Mouse (Mus musculus) embryonic facial prominence, embryonic 13.5 days (tissue): Measurements from ENCODE around the gene Hoxb8. TPM values are rescaled to one million over a fixed set of nuclear protein-coding genes. Genes with fewer than 3 reads are reported as not detected.
A peak's percentile ranks its signal among the peaks of the same experiment; 100 is the strongest.

Source experiments
- ATAC-seq: fragments of 200-750 bp; cut with Nextera tagmentation; 2 replicates; pipeline ENCODE4 v1.8.0; 2017; ENCODE audit warnings: low read depth; ENCODE audit not compliant: insufficient number of reproducible peaks, insufficient read depth, low FRiP score, low TSS enrichment
- H3K27ac ChIP-seq: fragments of 300-500 bp; sonication (generic); 2 replicates; pipeline ENCODE4 v1.5.1; 2015; ENCODE audit warnings: moderate library complexity, mild to moderate bottlenecking, inconsistent platforms
- H3K27me3 ChIP-seq: fragments of 300-500 bp; sonication (generic); 2 replicates; pipeline ENCODE4 v1.6.1; 2015; ENCODE audit warnings: mild to moderate bottlenecking, inconsistent platforms
- H3K36me3 ChIP-seq: fragments of 300-500 bp; sonication (generic); 2 replicates; pipeline ENCODE4 v1.6.1; 2015; ENCODE audit warnings: mild to moderate bottlenecking, inconsistent platforms
- H3K4me1 ChIP-seq: fragments of 300-500 bp; sonication (generic); 2 replicates; pipeline ENCODE4 v1.6.1; 2015; ENCODE audit warnings: inconsistent platforms
- H3K4me2 ChIP-seq: fragments of 300-500 bp; sonication (generic); 2 replicates; pipeline ENCODE4 v1.6.1; 2015; ENCODE audit warnings: moderate library complexity, mild to moderate bottlenecking, inconsistent platforms
- H3K4me3 ChIP-seq: fragments of 300-500 bp; sonication (generic); 2 replicates; pipeline ENCODE4 v1.5.1; 2015; ENCODE audit warnings: mild to moderate bottlenecking, inconsistent platforms
- H3K9ac ChIP-seq: fragments of 300-500 bp; sonication (generic); 2 replicates; pipeline ENCODE4 v1.6.1; 2015; ENCODE audit warnings: mild to moderate bottlenecking, inconsistent platforms
- H3K9me3 ChIP-seq: fragments of 300-500 bp; sonication (generic); 2 replicates; pipeline ENCODE4 v1.6.1; 2016; ENCODE audit warnings: inconsistent platforms
- WGBS: fragments of 180-500 bp; shearing (Covaris S2); methylation state at CpG from one replicate; pipeline ENCODE4 v1.1.7; 2015; ENCODE audit warnings: mixed read lengths; 5-methylcytosine and 5-hydroxymethylcytosine counted together
- polyA plus RNA-seq: library from polyadenylated mRNA; unstranded; fragments of >200 nt; fragmentation: Nextera tagmentation; extraction: Ambion mirVana; gene quantifications from 2 replicates; pipeline ENCODE4 v1.2.1, GENCODE M21; 2015

The Hoxb8 gene
- polyA plus RNA-seq, 1 experiment from 2014 or later = 0.37 TPM

- Histone ChIP-seq H3K4me2 (no peak overlapping the region), H3K9ac (no peak overlapping the region), H3K36me3 (no peaks in the 10 kb centered on the region), H3K27ac (no peak overlapping the region), H3K4me1 (peaks cover 5% of the 10 kb centered on the region; the same call in 1 of the 2 replicates), H3K9me3 (no peaks in the 10 kb centered on the region), H3K4me3 (no peak overlapping the region), H3K27me3 (peaks cover 100% of the 10 kb centered on the region)
- ATAC-seq = no peak
- 1% methylated on average over 11 of the region's 11 CpGs for WGBS
Observed at GRCm38 (mm10) chr11:96297968-96298635, 16.4 kb downstream of the Hoxb8 start.

- no peaks in the 10 kb centered on the region for H3K9me3 ChIP-seq
- peak overlapping the region; percentile 13; the same call in 1 of the 2 replicates for H3K4me3 ChIP-seq
- H3K9ac ChIP-seq = no peak overlapping the region
- ATAC-seq = no peak
- WGBS = under 1% methylated on average over 66 of the region's 66 CpGs
- H3K27me3 ChIP-seq = peaks cover 100% of the 10 kb centered on the region
- no peak overlapping the region for H3K27ac ChIP-seq
- peaks cover 8% of the 10 kb centered on the region; the same call in 1 of the 2 replicates for H3K4me1 ChIP-seq
- no peaks in the 10 kb centered on the region for H3K36me3 ChIP-seq
- peak overlapping the region; percentile 28; the same call in 1 of the 2 replicates for H3K4me2 ChIP-seq
Observed at GRCm38 (mm10) chr11:96298895-96299667, 17.4 kb downstream of the Hoxb8 start.

- Histone ChIP-seq H3K4me2 (no peak overlapping the region), H3K9me3 (no peaks in the 10 kb centered on the region), H3K27me3 (peaks cover 100% of the 10 kb centered on the region), H3K36me3 (no peaks in the 10 kb centered on the region), H3K4me1 (peaks cover 8% of the 10 kb centered on the region; the same call in 1 of the 2 replicates), H3K9ac (no peak overlapping the region), H3K4me3 (no peak overlapping the region), H3K27ac (no peak overlapping the region)
- 2% methylated on average over 9 of the region's 9 CpGs for WGBS
- ATAC-seq = no peak
Observed at GRCm38 (mm10) chr11:96299781-96300180, 18.1 kb downstream of the Hoxb8 start.

- no peaks in the 10 kb centered on the region for H3K9me3 ChIP-seq
- ATAC-seq = no peak
- no peak overlapping the region for H3K27ac ChIP-seq
- 1% methylated on average over 35 of the region's 35 CpGs for WGBS
- no peak overlapping the region for H3K4me3 ChIP-seq
- no peak overlapping the region for H3K9ac ChIP-seq
- peaks cover 8% of the 10 kb centered on the region; the same call in 1 of the 2 replicates for H3K4me1 ChIP-seq
- no peaks in the 10 kb centered on the region for H3K36me3 ChIP-seq
- H3K4me2 ChIP-seq = no peak overlapping the region
- H3K27me3 ChIP-seq = peaks cover 100% of the 10 kb centered on the region
Observed at GRCm38 (mm10) chr11:96300354-96301063, 18.8 kb downstream of the Hoxb8 start.

- no peaks in the 10 kb centered on the region for H3K9me3 ChIP-seq
- no peak for ATAC-seq
- peaks cover 100% of the 10 kb centered on the region for H3K27me3 ChIP-seq
- H3K36me3 ChIP-seq = no peaks in the 10 kb centered on the region
- peaks cover 8% of the 10 kb centered on the region; the same call in 1 of the 2 replicates for H3K4me1 ChIP-seq
- H3K4me3 ChIP-seq = no peak overlapping the region
- H3K4me2 ChIP-seq = no peak overlapping the region
- H3K9ac ChIP-seq = no peak overlapping the region
- no peak overlapping the region for H3K27ac ChIP-seq
- WGBS = 3% methylated on average over 10 of the region's 10 CpGs
Observed at GRCm38 (mm10) chr11:96301064-96301431, 19.3 kb downstream of the Hoxb8 start.

GRCm38 (mm10) chr11:96301837-96302236, 20.1 kb downstream of the Hoxb8 start:
- peaks cover 8% of the 10 kb centered on the region; the same call in 1 of the 2 replicates for H3K4me1 ChIP-seq
- H3K4me2 ChIP-seq = no peak overlapping the region
- 1% methylated on average over 15 of the region's 15 CpGs for WGBS
- H3K9ac ChIP-seq = no peak overlapping the region
- H3K36me3 ChIP-seq = no peaks in the 10 kb centered on the region
- ATAC-seq = no peak
- no peak overlapping the region for H3K4me3 ChIP-seq
- no peak overlapping the region for H3K27ac ChIP-seq
- H3K9me3 ChIP-seq = no peaks in the 10 kb centered on the region
- peaks cover 100% of the 10 kb centered on the region for H3K27me3 ChIP-seq

GRCm38 (mm10) chr11:96302381-96303150, 20.9 kb downstream of the Hoxb8 start:
- H3K36me3 ChIP-seq = no peaks in the 10 kb centered on the region
- no peak overlapping the region for H3K4me2 ChIP-seq
- ATAC-seq = no peak
- 6% methylated on average over 23 of the region's 23 CpGs for WGBS
- H3K9me3 ChIP-seq = no peaks in the 10 kb centered on the region
- no peak overlapping the region for H3K9ac ChIP-seq
- H3K27ac ChIP-seq = no peak overlapping the region
- H3K27me3 ChIP-seq = peaks cover 100% of the 10 kb centered on the region
- peaks cover 8% of the 10 kb centered on the region; the same call in 1 of the 2 replicates for H3K4me1 ChIP-seq
- no peak overlapping the region for H3K4me3 ChIP-seq

GRCm38 (mm10) chr11:96303151-96304099, 21.7 kb downstream of the Hoxb8 start, which contains the start of gene Hoxb5:
Gene Hoxb5 (plus strand): TSS chr11:96303336.
- no peak within 1 kb of the TSS for H3K9ac ChIP-seq
- H3K27me3 ChIP-seq = peaks cover 100% of the 10 kb centered on the region

GRCm38 (mm10) chr11:96304381-96305195, 22.9 kb downstream of the Hoxb8 start:
- no peaks in the 10 kb centered on the region for H3K9me3 ChIP-seq
- no peak overlapping the region for H3K4me3 ChIP-seq
- WGBS = under 1% methylated on average over 38 of the region's 38 CpGs
- ATAC-seq = no peak
- no peaks in the 10 kb centered on the region for H3K36me3 ChIP-seq
- no peak overlapping the region for H3K27ac ChIP-seq
- peaks cover 100% of the 10 kb centered on the region for H3K27me3 ChIP-seq
- H3K9ac ChIP-seq = no peak overlapping the region
- H3K4me2 ChIP-seq = no peak overlapping the region
- H3K4me1 ChIP-seq = 0 out of 2 replicates have a peak, but pooled peaks cover 3% of the 10 kb centered on the region

More at GRCm38 (mm10) chr11:96303151-96304099, 21.7 kb downstream of the Hoxb8 start, which contains the start of gene Hoxb5:
- no peak within 1 kb of the TSS for H3K4me2 ChIP-seq
- peaks cover 8% of the 10 kb centered on the region; the same call in 1 of the 2 replicates for H3K4me1 ChIP-seq
- no peaks in the 10 kb centered on the region for H3K9me3 ChIP-seq
- H3K4me3 ChIP-seq = no peak within 1 kb of the TSS
- WGBS = 1% methylated on average over 69 of the region's 69 CpGs
- H3K27ac ChIP-seq = no peak within 1 kb of the TSS
- no peak for ATAC-seq
- H3K36me3 ChIP-seq = no peaks in the 10 kb centered on the region
